Mouse (Mus musculus): ENCODE data around the gene Igf2r. TPM values are rescaled to one million over a fixed set of nuclear protein-coding genes. Genes with fewer than 3 reads are reported as not detected.

Gene Igf2r
- total RNA-seq, 1 experiment from 2014 or later: 7.3 TPM

DNA sequence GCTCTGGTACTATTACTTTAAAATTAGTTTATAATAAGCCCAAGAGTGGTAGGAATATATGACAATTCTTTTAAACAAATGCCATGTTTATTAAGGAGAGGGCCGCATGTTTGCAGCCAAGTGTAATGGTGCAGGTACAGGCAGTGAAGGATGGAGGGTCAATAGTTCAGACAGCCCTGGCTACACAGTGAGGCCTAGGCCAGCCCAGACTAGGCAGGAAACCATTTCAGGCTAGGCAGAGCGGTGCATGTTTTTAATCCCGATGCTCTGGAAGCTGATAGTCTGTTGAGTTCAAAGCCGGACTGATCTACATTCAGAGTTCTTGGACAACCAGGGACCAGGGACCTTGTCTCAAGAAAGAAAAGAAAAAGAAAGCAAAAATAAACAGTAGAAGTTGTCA lies 17.8 kb downstream of the Igf2r start:
- ATAC-seq (replicated peaks; ENCODE audit: low read depth, poor library complexity, severe bottlenecking): no peak

DNA sequence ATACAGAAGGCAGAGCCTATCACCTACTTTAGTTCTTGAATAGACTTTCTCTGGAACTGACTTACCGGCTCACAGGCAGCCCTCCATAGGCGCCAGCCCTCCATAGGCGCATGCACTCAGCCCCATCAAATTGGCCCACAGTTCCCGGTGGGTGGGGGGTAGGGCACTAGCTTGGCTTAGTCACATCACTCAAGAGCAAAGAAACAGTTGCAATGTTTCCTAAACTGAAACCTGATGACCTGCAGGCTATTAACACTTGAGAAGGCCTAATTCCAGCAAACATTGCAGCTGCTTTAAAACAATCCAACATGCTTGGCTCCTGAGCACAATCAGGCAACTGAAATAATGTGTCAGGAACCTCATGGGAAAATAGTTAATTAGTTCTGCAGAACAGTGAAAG lies 18.2 kb downstream of the Igf2r start:
- ATAC-seq (replicated peaks; ENCODE audit: low read depth, poor library complexity, severe bottlenecking): no peak

DNA sequence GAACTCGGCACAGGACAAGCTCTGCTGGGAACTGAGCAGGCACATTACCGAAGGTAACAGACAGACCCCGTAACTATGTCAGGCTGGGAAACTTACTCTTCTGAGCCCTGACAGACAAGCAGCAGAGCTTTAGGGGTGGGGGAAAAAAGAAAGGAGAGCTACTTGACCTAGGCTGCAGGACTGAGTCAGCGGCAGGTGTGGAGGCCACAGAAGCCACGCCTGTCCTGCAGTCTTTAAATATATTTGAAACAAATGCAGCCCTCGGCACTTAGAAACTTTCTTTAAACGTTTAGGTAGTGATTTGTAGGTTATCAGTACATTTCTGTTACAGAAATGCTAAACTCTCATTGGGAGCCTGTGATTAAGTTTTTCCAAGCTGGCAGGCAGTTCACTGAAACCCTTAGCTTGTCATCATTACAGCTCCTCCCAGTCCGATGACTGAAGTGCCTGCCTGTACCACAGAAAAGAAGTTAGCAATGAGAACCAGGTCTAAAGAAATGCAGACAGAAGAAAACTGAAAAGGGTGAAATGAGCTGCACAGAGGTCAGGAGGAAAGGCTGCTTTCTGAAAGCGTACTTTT lies 18.8 kb downstream of the Igf2r start:
- no peak for ATAC-seq (replicated peaks; ENCODE audit: low read depth, poor library complexity, severe bottlenecking)

DNA sequence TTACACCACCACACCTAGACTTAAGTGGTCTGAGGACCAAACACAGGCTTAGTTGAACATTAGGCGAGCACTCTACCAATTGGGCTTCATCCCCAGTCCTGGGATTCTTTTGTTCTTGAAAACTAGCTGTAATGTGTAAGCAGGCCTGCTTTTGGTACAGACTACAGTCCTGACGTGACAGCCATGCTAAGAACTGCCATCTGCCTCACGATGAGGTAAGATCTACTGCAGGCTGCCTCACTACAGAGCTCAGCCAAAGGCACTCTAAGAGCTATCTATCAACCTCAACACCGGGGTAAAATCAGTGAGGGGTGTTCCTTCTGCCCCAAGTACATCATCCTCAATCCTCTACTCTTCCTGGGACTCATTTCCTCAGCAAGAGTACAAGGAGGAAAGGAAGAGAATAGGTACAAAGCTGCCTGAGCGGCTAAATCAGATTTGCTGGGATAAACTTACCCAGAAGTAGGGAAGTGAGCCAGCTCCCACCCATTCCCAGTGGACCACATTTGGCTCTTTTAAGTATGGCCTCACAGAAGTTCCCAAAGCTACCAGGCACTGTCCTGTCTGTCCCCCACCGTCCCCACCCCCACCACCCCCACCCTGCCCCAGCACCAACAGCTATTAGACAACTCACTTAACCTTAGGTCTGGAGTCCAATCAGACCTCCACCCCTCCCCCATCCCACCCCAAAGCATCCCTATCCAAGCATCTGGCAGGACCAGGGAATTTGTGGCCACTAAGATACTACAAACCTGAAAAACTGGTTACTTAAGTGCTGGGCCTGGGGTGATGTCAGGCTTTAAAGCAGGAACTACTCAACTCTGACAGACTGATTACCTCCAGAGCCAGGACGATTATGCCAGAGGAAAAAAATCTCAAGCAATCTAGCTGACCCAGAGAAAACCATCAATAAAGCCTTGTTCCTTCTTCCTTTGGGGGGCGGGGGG lies 19.8 kb downstream of the Igf2r start:
- ATAC-seq (replicated peaks; ENCODE audit: low read depth, poor library complexity, severe bottlenecking): no peak

DNA sequence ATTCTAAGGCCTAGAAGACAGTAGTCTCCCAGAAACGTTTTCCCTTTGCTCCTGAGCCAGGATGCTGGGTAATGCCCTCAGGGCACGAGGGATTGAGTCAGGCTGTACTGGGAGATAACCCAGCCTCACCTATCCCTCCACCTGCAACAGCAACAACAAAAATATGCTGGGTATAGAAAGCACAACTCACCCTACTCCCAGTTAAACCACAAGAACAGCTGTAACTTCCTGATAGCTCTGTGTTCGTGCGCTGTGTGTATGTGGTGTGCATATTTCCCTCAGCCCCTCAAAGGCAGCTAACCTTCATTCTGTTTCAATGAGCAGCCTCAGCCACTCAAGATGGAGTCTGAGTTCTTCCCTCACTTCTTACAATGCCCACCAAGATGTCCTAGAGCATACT lies 23.7 kb downstream of the Igf2r start:
- peak; percentile 84 for ATAC-seq (replicated peaks; ENCODE audit: low read depth, poor library complexity, severe bottlenecking)

DNA sequence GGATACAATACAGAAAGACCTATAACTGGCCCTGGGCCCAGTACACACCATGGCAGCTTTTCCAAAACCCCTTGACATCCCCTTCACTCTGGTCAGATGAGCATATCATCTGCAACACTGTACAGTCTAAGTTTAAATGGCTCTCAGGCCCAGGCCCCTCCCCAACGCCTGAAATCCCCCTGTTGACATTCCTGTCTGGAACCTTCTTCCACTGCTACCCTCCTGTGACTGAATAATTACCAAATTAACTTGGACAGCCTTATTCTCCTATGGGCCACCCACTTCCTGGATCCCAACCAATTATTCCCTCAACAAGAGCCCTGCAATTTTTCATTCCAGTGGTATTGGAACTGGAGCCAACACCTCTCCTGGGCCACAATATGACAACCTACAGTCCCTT lies 25.4 kb downstream of the Igf2r start:
- ATAC-seq (replicated peaks; ENCODE audit: low read depth, poor library complexity, severe bottlenecking): no peak

DNA sequence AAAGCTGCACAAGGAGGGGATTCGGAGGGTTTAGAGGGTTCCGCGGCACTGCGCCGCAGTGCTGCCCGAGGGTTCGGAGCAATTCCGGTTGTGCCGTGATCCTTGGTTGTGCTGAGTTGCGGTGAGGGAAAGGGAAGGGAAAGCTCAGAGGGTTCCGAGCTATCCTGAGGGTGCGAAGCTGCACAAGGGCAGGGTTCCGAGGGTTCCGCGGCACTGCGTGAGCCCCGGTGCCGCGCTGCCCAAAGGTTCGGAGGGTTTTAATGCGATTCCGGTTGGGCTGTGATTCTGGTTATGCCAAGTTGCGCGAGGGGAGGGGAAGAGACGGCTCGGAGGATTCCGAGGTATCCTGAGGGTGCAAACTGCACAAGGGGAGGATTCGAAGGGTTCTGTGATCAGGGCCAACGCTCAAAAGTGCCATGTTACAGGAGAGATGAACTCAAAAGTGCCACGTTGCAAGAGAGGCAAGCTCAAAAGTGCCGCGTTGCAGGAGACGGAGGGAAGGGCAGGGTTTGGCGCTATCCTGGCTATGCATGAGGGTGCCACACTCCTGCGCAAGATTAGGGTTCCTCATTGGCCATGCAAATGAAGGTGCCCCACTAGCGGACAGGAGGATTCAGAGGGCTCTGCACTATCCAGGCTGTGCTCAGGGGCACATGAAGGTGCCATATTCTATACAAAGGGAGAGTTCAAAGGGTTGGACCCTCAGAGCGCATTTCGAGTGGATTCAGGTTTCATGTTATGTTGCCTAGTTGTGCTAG lies 27.1 kb downstream of the Igf2r start:
- ATAC-seq (replicated peaks; ENCODE audit: low read depth, poor library complexity, severe bottlenecking): no peak

DNA sequence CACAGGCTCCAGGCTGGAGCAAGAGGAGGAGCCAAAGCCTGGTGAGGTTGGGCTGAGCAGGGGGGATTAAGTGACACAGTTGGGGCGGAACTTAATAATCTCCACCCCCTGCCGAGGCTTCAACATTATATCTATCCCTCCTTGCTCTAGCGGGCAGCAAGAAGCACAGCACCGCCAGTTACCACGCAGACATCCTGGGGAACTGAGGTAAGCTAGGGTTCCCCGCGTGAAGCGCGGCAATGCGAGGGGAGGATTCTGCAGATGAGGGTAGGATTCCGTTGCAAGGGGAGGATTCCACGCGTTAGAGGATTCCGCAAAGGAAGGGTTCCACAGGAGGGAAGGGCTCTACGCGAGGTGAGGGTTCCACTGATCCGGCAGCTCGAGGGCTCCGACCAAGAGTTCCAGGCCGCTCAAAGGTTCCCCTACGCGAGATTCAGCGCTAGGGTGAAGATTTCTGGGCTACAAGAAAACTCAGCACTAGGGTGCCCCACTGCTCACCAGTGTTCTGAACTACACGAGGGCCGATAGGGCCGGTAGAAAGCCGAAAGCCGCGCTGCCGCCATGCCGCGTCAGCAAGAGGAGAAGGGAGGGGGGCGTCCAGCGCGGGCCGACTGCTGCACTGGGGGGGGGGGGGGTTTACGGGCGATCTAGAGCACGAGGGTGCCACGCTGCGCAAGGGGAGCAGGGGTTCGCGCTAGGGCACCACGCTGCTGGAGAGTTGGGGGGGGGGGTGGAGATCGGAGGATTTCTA lies 28.1 kb downstream of the Igf2r start:
- peak; percentile 51 for ATAC-seq (replicated peaks; ENCODE audit: low read depth, poor library complexity, severe bottlenecking)

DNA sequence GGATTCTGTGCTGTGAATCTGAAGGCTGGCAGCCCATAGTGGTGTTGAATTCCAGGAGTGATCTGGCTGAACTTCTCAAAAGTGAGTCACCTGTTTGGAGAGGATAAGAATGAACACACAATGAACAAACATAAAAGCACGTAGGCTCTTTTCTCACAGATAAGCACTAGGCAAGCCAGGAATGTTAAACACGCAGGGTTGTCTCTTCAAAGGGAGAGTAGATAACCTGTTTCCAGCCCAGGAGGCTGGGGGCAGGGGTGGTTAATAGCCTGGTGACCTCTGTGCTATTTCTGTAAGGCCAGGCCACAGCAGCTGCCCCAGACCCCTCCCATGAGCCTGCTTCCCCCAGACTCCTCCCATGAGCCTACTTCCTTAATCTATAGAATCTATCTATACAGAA lies 29.1 kb downstream of the Igf2r start:
- ATAC-seq (replicated peaks; ENCODE audit: low read depth, poor library complexity, severe bottlenecking): no peak

DNA sequence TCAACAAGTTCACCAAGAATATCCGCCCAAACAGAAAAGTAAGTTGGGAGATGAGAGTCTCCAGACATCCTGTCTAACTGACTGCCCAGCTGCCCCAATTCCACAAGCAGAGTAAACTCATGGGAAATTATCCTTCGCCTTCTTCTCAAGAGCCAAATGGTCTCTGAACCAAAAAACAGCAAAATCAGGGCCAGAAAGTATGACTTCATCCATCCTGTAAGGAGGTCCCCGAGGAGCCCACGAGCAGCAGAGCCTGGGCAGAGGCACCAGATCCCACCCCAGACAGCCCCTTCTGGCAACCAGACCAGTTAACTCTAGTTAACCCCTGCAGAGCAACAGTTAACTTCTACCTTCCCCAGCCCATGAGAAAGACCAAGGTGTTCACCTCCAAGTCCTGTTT lies 29.9 kb downstream of the Igf2r start:
- ATAC-seq (replicated peaks; ENCODE audit: low read depth, poor library complexity, severe bottlenecking): no peak

DNA sequence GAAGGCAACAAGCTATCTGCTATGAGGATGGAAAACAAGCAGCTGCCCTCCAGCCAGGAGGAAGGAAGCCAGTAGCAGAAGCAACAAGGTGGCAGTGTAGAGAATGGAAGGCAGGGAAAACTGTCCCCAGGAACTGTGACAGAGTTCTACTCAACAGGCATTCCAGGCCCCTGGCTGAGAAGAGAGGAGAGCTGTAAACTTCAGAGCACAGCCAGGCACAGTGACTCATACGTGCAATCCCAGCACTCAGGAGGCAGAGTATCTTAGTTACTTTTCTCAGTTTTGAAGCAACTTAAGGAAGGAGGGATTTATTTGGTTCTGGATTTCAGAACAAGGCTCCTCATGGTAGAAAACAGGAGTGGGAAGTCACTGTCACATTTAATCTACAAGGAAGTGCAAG lies 31.5 kb downstream of the Igf2r start:
- ATAC-seq (replicated peaks; ENCODE audit: low read depth, poor library complexity, severe bottlenecking): no peak

DNA sequence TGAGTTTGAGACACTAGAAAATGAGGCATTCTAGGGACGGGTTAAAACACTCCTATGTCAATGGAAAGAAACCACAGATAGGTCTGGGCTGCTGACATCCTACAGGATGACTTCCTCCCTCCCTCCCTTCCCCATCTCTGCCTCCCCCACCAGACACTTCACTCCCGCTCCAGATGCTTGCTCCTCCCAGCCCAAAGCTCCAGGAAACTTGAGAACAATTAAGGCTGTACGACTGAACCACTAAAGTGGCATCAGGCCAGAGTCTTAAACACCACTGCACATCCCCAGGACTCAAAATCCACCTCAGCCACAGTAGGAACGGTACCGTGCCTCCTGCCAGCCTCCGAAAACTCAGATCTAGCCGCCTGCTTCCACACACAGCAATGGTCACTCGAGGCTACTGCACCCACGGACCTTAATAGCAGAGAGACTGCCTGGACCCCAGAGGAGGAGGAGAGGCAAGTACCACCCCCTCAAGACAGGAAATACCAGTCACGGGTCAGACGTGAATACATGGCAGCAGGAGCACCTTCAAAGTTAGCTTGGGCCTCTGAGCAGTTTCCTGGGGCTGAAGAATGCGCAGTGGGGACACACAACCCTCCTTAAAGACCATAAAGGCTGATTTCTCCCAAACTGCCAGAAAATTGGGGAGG lies 35.1 kb downstream of the Igf2r start:
- no peak for ATAC-seq (replicated peaks; ENCODE audit: low read depth, poor library complexity, severe bottlenecking)

DNA sequence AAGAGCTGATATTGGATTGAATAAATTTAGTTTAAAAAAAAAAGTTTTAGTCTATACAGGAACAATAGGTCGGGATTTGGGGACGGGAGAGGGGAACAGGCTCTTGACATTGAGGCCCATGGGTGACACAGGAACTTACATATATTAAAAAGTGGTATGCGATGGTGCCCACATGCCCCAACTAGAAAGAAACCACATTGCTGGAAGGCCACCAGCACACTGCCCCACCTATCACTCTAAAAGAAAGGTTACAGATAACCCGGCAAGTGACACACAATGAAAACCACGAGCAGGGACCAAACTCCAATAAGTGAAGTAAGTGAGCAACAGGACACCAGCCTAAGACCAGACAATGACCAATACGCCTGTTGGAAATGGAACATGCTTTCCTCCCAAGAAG lies 36.3 kb downstream of the Igf2r start:
- ATAC-seq (replicated peaks; ENCODE audit: low read depth, poor library complexity, severe bottlenecking): peak; percentile 69

DNA sequence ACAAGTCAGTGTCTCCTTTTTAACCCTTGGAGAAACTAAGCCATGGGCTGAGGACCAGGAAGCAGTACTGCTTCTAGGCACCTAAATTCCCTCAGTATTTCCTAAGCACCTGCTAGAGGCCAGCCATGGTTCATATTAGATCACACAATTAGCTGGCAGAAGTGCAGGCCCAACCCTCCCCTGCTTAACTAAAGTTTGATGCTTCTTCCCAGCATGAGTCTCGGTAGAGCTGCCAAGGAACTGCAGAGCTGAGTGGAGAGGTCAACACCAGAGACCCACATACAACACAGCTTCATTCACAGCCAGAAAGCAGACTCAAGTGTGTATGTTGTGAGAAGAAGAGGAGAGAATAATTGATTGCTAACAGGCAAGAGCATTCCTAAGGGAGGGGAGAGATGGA lies 40.9 kb downstream of the Igf2r start:
- ATAC-seq (replicated peaks; ENCODE audit: low read depth, poor library complexity, severe bottlenecking): no peak

DNA sequence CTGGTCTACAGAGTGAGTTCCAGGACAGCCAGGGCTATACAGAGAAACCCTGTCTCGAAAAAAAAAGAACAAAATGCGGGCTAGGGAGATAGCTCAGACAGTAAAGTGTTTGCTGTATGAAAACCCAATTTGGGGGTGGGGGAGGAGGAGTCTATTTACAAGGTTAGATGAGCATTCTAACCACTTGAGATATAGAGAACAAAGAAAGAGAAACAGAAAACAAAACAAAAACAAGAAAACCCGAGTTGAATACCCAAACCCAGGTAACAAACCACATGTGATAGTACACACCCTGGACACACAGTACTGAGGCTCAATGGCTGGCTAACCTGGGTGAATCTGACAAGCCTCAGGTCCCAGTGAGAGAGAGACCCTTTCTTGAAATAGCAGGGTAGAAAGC lies 41.7 kb downstream of the Igf2r start:
- no peak for ATAC-seq (replicated peaks; ENCODE audit: low read depth, poor library complexity, severe bottlenecking)

DNA sequence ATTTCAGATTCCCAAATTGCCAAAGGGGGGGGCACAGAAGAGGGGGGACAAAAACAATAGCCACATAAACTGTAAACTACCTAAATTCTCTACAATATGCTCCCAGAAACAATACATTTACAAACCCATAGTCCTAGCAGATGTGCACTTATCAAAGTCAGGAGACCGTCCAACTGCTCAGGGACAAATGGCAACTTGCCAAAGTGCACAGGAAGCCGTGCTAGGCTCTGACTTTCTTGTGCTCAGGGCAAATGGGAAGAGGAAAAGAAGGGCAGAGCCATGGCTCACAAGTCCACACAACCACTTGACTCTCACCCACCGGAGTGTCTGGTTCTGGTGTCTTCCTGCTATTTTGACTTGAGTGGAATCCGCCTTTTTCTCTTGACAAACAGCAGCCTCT lies 43.6 kb downstream of the Igf2r start:
- peak; percentile 42; the same call in 1 of the 2 replicates for ATAC-seq (replicated peaks; ENCODE audit: low read depth, poor library complexity, severe bottlenecking)

DNA sequence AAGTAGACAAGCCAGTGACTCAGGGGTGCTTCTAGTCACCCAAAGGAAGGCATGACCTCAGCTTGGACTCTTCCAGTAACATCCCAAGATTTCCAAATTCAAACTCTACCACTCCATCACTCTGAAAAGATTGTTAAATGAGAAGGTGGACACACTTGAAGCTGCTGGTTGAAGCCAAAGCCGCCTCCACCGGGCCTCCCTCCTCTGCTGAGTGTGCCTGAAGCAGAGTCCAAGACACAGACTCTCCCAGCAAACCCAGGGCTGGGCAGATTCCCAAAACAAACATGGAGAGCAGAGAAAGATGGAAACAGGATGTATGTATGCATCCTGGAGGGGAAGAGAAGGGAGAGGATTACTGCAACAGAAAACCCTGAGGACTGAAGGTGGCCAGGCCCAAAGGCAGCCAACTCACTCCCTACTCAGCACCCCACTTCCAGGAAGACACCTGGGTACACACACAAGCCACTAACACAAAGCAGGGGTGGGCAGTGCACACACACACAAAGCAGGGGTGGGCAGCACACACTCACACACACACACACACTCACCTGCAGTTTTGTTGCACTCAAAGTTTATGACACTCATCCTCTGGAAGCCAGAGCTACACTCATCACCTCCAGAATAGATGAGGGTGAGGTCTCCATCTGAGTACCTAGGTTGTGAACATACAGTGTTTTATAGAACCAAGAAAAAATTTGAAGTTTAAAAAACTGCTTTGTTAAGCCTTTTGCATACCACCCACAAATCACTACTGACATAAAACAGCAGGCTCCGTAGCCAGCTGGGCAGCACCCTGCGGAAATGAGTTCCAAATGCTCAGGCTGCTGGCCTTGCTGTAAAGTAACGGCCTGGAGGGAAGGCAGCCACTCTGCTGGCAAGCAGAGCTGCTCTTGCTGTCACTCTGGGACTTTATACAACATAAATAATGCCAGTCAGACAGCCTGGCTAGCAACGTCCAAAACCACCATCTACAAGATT lies 44.4 kb downstream of the Igf2r start:
- peak; percentile 28; the same call in 1 of the 2 replicates for ATAC-seq (replicated peaks; ENCODE audit: low read depth, poor library complexity, severe bottlenecking)

DNA sequence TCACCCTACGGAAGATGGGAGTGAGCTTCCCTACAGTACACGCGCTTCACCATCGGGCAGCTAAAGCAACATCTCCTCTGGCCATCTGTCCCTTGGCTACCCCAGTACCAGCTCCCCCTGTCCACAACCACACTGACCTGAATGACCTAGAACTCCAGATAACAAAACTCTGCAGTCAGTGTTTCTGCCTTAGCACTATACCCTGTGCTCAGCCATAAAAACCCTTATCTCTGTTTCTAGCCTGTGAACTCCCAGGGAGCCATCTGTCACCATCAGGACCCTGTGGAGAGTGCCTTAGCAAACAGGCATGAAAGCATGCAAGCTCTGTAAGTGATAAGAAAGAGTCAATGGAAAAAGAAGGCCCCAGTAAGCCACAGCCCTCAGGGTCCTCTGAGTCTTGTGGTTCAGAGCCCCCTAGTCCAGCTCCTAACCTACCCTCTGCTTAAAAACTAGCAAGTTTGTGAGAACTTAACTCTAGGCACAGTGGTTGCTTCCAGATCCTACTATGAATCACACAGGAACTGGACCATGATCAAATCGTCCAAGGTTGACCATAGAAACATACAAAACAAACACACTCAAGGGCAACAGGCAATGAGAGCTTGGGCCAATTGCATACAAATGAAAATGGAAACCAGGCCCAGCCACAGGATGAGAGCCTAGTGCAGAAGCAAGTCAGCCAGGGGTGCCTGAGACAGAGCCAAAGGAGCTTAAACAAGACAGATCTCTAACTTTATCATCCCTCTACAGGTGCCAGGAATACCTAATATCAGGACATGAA lies 45.3 kb downstream of the Igf2r start:
- ATAC-seq (replicated peaks; ENCODE audit: low read depth, poor library complexity, severe bottlenecking): peak; percentile 70

All from common myeloid progenitor, adult 5-6 weeks (primary cell).